Mouse (Mus musculus): Measurements from ENCODE around the gene Aqp9. TPM values are rescaled to one million over a fixed set of nuclear protein-coding genes. Genes with fewer than 3 reads are reported as not detected.
A peak's percentile ranks its signal among the peaks of the same experiment; 100 is the strongest.

Aqp9 gene
- 254 and 300 TPM in 2 replicates for total RNA-seq (2014; rRNA removed)
- polyA plus RNA-seq (2012; rRNA removed): 110 and 114 TPM in 2 replicates

DNA sequence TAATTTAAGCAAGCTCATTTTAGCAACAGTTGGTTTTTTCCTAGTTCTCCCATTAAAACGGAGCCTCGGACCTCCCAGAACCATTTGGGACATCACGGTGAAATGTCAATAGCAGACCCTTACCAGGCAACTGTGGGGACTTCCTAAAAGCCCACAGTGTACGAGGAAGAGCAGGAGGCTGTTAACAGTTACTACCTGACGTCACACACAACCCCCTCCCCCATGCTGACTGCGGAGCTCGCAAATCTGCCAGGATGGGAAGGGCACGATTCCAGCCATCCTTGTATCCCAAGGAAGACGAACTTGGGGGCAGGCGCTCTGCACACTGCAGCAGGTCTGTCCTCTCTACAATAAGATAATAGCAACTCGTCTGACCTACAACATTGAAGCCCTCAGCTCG is at the start of gene Aqp9:
Gene Aqp9, minus strand, starts transcription at position 172 of the 400 bp plus-strand sequence.
- peak within 1 kb of the TSS; percentile 48 for H3K9ac ChIP-seq (ENCODE audit: low read depth, low read length)

DNA sequence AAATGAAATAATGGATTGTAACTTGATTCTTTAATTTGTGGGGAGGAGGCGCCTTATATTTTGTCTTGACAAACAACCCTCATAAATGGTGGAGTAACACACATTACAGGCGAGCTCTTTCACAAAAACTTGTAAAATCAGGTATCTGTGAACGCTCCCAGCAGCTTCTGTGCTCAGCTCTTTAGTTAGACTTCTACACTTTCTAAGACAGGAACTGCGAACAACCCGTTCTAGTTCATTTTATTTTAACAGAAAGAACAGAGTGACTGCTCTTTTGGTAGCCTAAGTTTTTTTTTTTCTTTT is 49.3 kb upstream of the Aqp9 start:
- no peak overlapping the region for H3K27ac ChIP-seq (replicated peaks; ENCODE audit: insufficient read depth, low read depth, low read length)
- no peaks in the 10 kb centered on the region for H3K4me1 ChIP-seq (ENCODE audit: control insufficient read depth, insufficient read depth, low read length)
- H3K4me3 ChIP-seq (ENCODE audit: insufficient read depth, low read depth, low read length): no peak overlapping the region
- no peaks in the 10 kb centered on the region for H3K36me3 ChIP-seq (ENCODE audit: control insufficient read depth, insufficient read depth, low read length)
- DNase-seq (ENCODE audit: extremely low read depth, low read depth, low spot score): no peak
- no peaks in the 10 kb centered on the region for H3K79me2 ChIP-seq (ENCODE audit: control insufficient read depth, insufficient read depth, low read length)
- H3K27me3 ChIP-seq (ENCODE audit: control insufficient read depth, insufficient read depth, low read length): peaks cover 8% of the 10 kb centered on the region
- 39% methylated on average over 5 of the region's 5 CpGs for WGBS
- H3K9ac ChIP-seq (ENCODE audit: low read depth, low read length): no peak overlapping the region
- TF ChIP-seq POLR2A (IDR thresholded peaks at IDR 0.05; ENCODE audit: extremely low read depth, insufficient read depth, low read length) (no peak), CTCF (IDR thresholded peaks at IDR 0.05; ENCODE audit: low read depth, low read length) (no peak)

More for the DNA sequence above, at the start of gene Aqp9:
- no peak for DNase-seq (ENCODE audit: extremely low read depth, low read depth, low spot score)
- peaks cover 34% of the 10 kb centered on the region for H3K4me1 ChIP-seq (ENCODE audit: control insufficient read depth, insufficient read depth, low read length)
- H3K27ac ChIP-seq (replicated peaks; ENCODE audit: insufficient read depth, low read depth, low read length): peak within 1 kb of the TSS; percentile 85
- no peak for TF ChIP-seq POLR2A (IDR thresholded peaks at IDR 0.05; ENCODE audit: extremely low read depth, insufficient read depth, low read length)
- no peak for TF ChIP-seq CTCF (IDR thresholded peaks at IDR 0.05; ENCODE audit: low read depth, low read length)
- H3K79me2 ChIP-seq (ENCODE audit: control insufficient read depth, insufficient read depth, low read length): peaks cover 2% of the 10 kb centered on the region; the same call in 1 of the 2 replicates
- no peaks in the 10 kb centered on the region for H3K36me3 ChIP-seq (ENCODE audit: control insufficient read depth, insufficient read depth, low read length)
- no peaks in the 10 kb centered on the region for H3K27me3 ChIP-seq (ENCODE audit: control insufficient read depth, insufficient read depth, low read length)
- H3K4me3 ChIP-seq (ENCODE audit: insufficient read depth, low read depth, low read length): no peak within 1 kb of the TSS
- WGBS: 71% methylated on average over 12 of the region's 12 CpGs

DNA sequence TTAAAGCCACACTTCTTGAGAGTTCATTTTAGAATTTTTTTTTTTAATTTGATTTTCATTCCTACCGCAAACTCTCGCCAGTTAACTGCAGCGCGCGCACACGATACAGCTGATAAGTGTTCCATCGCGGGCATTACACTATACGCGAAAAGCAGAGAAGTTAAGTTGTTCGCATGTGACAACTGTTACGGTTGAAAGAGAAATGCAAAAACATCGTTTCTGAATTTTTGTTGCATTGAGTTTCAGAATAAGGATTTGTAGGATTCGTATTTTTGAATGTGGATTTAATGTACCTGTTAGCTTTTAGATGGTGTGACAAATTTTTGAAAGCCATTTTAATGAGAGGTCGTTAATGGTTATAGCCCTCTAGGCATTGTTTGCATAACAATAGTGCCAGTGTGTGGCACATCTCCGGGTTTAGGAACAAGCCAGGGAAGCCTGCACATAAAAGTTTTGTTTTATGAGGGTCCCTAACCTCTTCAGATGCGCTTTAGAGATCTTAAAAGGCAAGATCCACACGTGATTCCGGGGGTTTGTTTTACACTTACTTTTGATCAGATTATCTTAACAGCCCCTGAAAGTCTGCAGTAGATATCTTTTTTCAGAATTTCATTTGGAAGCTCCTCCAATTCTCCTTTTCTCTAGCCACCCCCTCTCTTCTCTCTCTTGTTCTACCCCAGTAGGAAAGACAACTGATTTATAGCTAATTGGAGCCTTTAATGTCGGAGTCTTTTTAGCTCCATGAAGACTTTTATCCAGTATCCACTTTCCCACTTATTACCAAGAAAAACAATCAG is 48.7 kb upstream of the Aqp9 start:
- DNase-seq (ENCODE audit: extremely low read depth, low read depth, low spot score): no peak
- Histone ChIP-seq H3K36me3 (ENCODE audit: control insufficient read depth, insufficient read depth, low read length) (no peaks in the 10 kb centered on the region), H3K9ac (ENCODE audit: low read depth, low read length) (no peak overlapping the region), H3K79me2 (ENCODE audit: control insufficient read depth, insufficient read depth, low read length) (no peaks in the 10 kb centered on the region), H3K27me3 (ENCODE audit: control insufficient read depth, insufficient read depth, low read length) (peaks cover 8% of the 10 kb centered on the region), H3K27ac (replicated peaks; ENCODE audit: insufficient read depth, low read depth, low read length) (no peak overlapping the region), H3K4me3 (ENCODE audit: insufficient read depth, low read depth, low read length) (no peak overlapping the region), H3K4me1 (ENCODE audit: control insufficient read depth, insufficient read depth, low read length) (no peaks in the 10 kb centered on the region)
- TF ChIP-seq CTCF (IDR thresholded peaks at IDR 0.05; ENCODE audit: low read depth, low read length): no peak
- TF ChIP-seq POLR2A (IDR thresholded peaks at IDR 0.05; ENCODE audit: extremely low read depth, insufficient read depth, low read length): no peak
- 13% methylated on average over 20 of the region's 20 CpGs for WGBS

DNA sequence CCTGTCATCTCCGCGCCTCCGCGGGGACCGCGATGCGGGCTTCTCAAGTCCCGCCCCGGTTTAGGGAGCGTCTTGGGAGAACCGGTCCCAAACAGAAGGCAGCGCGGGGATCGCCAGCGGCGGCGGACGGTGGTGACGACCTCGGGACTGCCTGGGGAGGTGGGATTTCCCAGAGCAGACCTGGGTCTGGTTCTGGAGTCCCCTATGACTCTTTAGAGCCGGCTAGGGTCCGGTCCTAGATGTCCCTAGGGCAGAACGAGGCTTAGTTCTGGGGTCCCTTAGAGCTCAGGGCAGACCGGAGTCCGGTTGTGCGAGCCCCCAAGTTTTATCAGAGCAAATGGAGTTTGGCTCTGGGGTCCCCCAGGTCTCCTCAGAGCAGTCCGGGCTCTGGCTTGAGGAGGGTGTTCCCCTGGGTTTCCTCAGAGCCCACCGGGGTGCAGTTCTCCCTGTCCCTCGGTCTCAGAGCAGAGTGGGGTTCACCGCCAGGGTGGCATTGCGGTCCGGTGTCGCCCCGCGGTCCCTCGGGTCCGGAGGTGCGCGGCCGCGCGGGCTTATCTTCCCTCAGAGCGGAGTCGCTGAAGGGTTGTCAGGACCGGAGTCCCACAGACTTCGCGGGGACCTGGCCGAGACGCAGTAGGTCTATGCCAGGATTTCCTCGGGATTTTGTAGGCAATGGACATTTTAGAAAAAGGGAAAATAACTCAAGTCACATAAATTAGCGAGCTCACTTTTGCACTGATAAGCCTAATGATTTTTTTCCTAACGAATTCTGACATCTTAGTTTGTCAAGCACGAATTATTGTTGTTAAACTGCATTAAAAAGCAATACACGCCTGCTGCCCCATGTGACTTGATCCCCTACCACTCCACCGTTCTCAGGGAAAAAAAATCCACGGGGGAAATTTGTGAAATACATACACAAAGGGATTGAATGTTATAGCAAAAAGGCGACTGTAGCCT is 47.8 kb upstream of the Aqp9 start:
- H3K4me3 ChIP-seq (ENCODE audit: insufficient read depth, low read depth, low read length): peak overlapping the region; percentile 50; the same call in 1 of the 2 replicates
- no peak for DNase-seq (ENCODE audit: extremely low read depth, low read depth, low spot score)
- no peak overlapping the region for H3K9ac ChIP-seq (ENCODE audit: low read depth, low read length)
- H3K36me3 ChIP-seq (ENCODE audit: control insufficient read depth, insufficient read depth, low read length): no peaks in the 10 kb centered on the region
- TF ChIP-seq CTCF (IDR thresholded peaks at IDR 0.05; ENCODE audit: low read depth, low read length) (no peak), POLR2A (IDR thresholded peaks at IDR 0.05; ENCODE audit: extremely low read depth, insufficient read depth, low read length) (no peak)
- peaks cover 8% of the 10 kb centered on the region for H3K27me3 ChIP-seq (ENCODE audit: control insufficient read depth, insufficient read depth, low read length)
- WGBS: 3% methylated on average over 57 of the region's 57 CpGs
- no peak overlapping the region for H3K27ac ChIP-seq (replicated peaks; ENCODE audit: insufficient read depth, low read depth, low read length)
- H3K79me2 ChIP-seq (ENCODE audit: control insufficient read depth, insufficient read depth, low read length): no peaks in the 10 kb centered on the region
- no peaks in the 10 kb centered on the region for H3K4me1 ChIP-seq (ENCODE audit: control insufficient read depth, insufficient read depth, low read length)

DNA sequence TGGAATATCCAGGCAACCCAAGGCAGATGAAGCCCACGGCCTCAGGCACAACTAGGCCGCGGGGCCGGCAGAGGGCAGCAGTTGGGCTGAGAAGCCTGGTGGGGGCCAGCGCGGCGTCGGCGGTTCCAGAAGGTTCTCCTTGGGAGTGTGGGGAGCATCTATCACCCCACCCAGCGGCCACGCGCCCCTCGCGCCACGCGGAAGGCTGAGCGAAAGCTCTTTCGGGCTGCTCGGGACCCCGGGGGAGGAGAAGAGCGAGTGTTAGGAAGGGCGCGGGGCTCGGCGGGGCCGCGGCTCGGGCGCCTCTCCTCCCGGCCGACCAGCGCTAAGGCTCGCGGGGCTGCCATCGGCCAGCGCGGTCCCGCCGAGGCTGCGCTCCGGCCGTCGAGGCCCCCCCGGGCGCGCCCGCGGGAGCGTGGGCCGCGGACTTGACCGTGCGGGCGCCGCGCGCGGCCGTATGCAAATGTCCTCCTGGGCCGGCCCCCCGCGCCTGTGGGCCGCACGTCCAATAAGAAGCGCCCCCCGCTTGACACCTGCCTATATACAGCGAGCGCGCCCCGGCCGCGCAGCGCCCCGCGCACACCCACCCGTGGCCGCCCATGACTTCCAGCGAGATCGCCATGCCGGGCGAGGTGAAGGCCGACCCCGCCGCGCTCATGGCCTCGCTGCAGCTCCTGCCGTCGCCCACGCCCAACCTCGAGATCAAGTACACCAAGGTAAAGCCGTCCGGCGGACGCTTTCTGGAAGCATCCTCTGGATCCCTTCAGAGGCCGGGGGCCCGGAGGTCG is 47.0 kb upstream of the Aqp9 start, which contains the start of gene Aldh1a2:
Gene Aldh1a2, plus strand, starts transcription at position 542 of the 788 bp plus-strand sequence.
- no peaks in the 10 kb centered on the region for H3K79me2 ChIP-seq (ENCODE audit: control insufficient read depth, insufficient read depth, low read length)
- no peak for TF ChIP-seq POLR2A (IDR thresholded peaks at IDR 0.05; ENCODE audit: extremely low read depth, insufficient read depth, low read length)
- peak; percentile 72 for TF ChIP-seq CTCF (IDR thresholded peaks at IDR 0.05; ENCODE audit: low read depth, low read length)
- H3K9ac ChIP-seq (ENCODE audit: low read depth, low read length): peak within 1 kb of the TSS; percentile 37; the same call in 1 of the 2 replicates
- H3K36me3 ChIP-seq (ENCODE audit: control insufficient read depth, insufficient read depth, low read length): no peaks in the 10 kb centered on the region
- H3K4me3 ChIP-seq (ENCODE audit: insufficient read depth, low read depth, low read length): peak within 1 kb of the TSS; percentile 50; the same call in 1 of the 2 replicates
- no peak within 1 kb of the TSS for H3K27ac ChIP-seq (replicated peaks; ENCODE audit: insufficient read depth, low read depth, low read length)
- peaks cover 8% of the 10 kb centered on the region for H3K27me3 ChIP-seq (ENCODE audit: control insufficient read depth, insufficient read depth, low read length)
- WGBS: 1% methylated on average over 85 of the region's 97 CpGs
- DNase-seq (ENCODE audit: extremely low read depth, low read depth, low spot score): no peak
- no peaks in the 10 kb centered on the region for H3K4me1 ChIP-seq (ENCODE audit: control insufficient read depth, insufficient read depth, low read length)
